Mouse (Mus musculus) liver, adult 2 months (tissue): Measurements from ENCODE around the gene Smim5.

Experiments
- CTCF ChIP-seq: fragments of 200-500 bp; IDR thresholded peaks from 2 replicates; pipeline ENCODE4 v1.5.1; 2011; ENCODE audit warnings: low read depth, low read length, control low read depth
- POLR2A ChIP-seq: fragments of 200-500 bp; IDR thresholded peaks from 2 replicates; pipeline ENCODE4 v1.6.1; 2011; ENCODE audit warnings: low read length, control low read depth; ENCODE audit not compliant: insufficient read depth; ENCODE audit errors: extremely low read depth

DNA sequence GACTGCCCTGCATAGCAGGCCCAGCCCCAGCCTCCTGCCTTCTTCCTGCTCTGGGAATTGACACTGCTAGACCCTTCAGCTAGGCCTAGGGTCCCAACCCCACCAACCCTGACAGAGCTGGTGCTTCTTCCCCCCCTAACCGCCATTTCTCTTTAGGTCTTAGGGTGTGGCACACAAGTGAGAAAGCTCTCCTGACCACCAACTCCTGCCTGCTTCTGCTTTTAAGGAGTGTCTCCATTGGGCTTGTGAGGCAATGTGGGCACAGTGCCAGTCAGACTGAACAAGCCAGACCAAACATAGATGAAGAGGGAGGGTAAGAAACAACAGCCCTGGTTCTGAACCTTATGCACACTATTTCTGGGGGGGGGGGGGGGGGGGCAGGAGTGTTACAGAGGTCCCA, 3.1 kb downstream of the Smim5 start:
- TF ChIP-seq CTCF (no peak), POLR2A (no peak)
